Mouse (Mus musculus): ENCODE results near the gene Fpgs. TPM values are rescaled to one million over a fixed set of nuclear protein-coding genes. Genes with fewer than 3 reads are reported as not detected.

The Fpgs gene
- total and polyA plus RNA-seq, 3 experiments, result 40.0 to 73.9 TPM; not detected in 1

DNA sequence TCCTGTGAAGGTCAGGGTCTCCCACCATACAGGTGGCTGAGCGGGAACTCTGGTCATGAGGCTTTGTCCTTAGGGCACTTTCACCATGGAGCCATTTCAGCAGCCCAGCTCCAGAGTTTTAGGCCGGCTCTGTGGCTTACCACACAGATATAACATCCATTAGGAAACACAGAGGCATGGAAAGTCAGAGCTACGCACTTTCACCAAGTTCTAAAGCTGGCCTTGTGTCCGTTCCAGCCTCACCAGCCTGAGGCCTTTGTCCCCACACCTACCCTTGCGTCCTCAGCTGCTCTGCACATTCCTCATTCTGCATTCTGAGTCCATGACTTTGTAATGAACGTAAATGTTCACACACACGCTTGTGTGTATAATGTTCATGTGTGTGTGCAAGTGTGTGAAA, 1.1 kb upstream of the Fpgs start:
- peaks cover 6 to 12% of the 10 kb centered on the region in 2 experiments for H3K36me3 ChIP-seq (ENCODE audit: control insufficient read depth in 1 of 2, insufficient read depth in 2 of 2, low read length in 2 of 2)

DNA sequence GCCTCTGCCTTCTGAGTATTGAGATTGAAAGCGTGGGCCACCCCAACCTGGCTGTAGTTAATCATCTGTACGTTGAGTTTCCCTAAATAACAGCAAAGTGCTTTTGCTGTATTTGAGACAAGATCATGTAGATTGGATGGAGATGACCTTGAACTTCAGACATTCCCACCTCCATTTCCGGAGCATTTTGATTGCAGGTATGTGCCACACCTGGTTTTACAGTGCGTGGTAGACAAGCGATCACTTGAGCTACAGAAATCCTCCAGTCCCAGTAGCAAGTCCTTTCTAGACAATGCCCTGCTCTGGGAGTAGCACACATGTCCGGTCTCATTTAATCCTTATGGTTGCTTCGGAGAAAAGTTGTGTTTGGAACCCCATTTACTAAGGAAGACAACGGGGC, 899 bp downstream of the Fpgs start:
- H3K27ac ChIP-seq (ENCODE audit: control insufficient read depth, low read depth, low read length), result no peak overlapping the region
- H3K9ac ChIP-seq (ENCODE audit: control insufficient read depth, low read depth, low read length, poor library complexity, severe bottlenecking), result no peak overlapping the region
- H3K4me1 ChIP-seq (ENCODE audit: control insufficient read depth in 1 of 2, insufficient read depth in 2 of 2, low read length in 2 of 2), result no peaks in the 10 kb centered on the region
- peaks cover 0 to 9% of the 10 kb centered on the region in 2 experiments; a peak in 2 of 4 replicates for H3K36me3 ChIP-seq (ENCODE audit: control insufficient read depth in 1 of 2, insufficient read depth in 2 of 2, low read length in 2 of 2)
- no peak overlapping the region for H3K4me3 ChIP-seq (ENCODE audit: control insufficient read depth in 1 of 2, insufficient read depth in 1 of 2, low read depth in 2 of 2, low read length in 2 of 2)
- H3K27me3 ChIP-seq (ENCODE audit: control insufficient read depth in 1 of 2, insufficient read depth in 2 of 2, low read length in 2 of 2), result no peaks in the 10 kb centered on the region
- no peak for DNase-seq (ENCODE audit: low read depth, low spot score)
- peaks cover 1% of the 10 kb centered on the region for H3K79me2 ChIP-seq (ENCODE audit: control insufficient read depth, insufficient read depth, low read length, poor library complexity)
- H3K9me3 ChIP-seq (replicated peaks; ENCODE audit: insufficient read depth, low read length), result no peaks in the 10 kb centered on the region
- TF ChIP-seq MAZ (IDR thresholded peaks at IDR 0.05; ENCODE audit: low read depth, low read length) (no peak), ELF1 (IDR thresholded peaks at IDR 0.05; ENCODE audit: low read depth, low read length) (no peak), CHD1 (IDR thresholded peaks at IDR 0.05; ENCODE audit: low read depth, low read length) (no peak), NRF1 (IDR thresholded peaks at IDR 0.05; ENCODE audit: insufficient read depth, low read depth, low read length, poor library complexity, severe bottlenecking) (no peak), ETS1 (IDR thresholded peaks at IDR 0.05; ENCODE audit: low read depth, low read length) (no peak), MYC (IDR thresholded peaks at IDR 0.05; ENCODE audit: low read depth, low read length) (no peak), CHD2 (IDR thresholded peaks at IDR 0.05; ENCODE audit: low read length) (no peak), RCOR1 (IDR thresholded peaks at IDR 0.05; ENCODE audit: low read depth, low read length) (no peak), TBP (IDR thresholded peaks at IDR 0.05; ENCODE audit: low read depth, low read length) (no peak), HCFC1 (IDR thresholded peaks at IDR 0.05; ENCODE audit: low read depth, low read length) (no peak), USF2 (IDR thresholded peaks at IDR 0.05; ENCODE audit: borderline replicate concordance in 1 of 2, insufficient read depth in 1 of 2, low read depth in 1 of 2, low read length in 2 of 2) (no peak), E2F4 (IDR thresholded peaks at IDR 0.05; ENCODE audit: borderline replicate concordance, low read depth, low read length) (no peak), GABPA (IDR thresholded peaks at IDR 0.05; ENCODE audit: low read depth, low read length) (no peak), GATA1 (IDR thresholded peaks at IDR 0.05; ENCODE audit: low read depth, low read length) (no peak)

More for the DNA sequence above, 1.1 kb upstream of the Fpgs start:
- Histone ChIP-seq H3K4me1 (ENCODE audit: control insufficient read depth in 1 of 2, insufficient read depth in 2 of 2, low read length in 2 of 2) (peaks cover 1 to 4% of the 10 kb centered on the region in 2 experiments), H3K27me3 (ENCODE audit: control insufficient read depth in 1 of 2, insufficient read depth in 2 of 2, low read length in 2 of 2) (no peaks in the 10 kb centered on the region), H3K27ac (ENCODE audit: control insufficient read depth, low read depth, low read length) (no peak overlapping the region), H3K9ac (ENCODE audit: control insufficient read depth, low read depth, low read length, poor library complexity, severe bottlenecking) (no peak overlapping the region), H3K79me2 (ENCODE audit: control insufficient read depth, insufficient read depth, low read length, poor library complexity) (peaks cover 13% of the 10 kb centered on the region), H3K9me3 (replicated peaks; ENCODE audit: insufficient read depth, low read length) (no peaks in the 10 kb centered on the region), H3K4me3 (ENCODE audit: control insufficient read depth in 1 of 2, insufficient read depth in 1 of 2, low read depth in 2 of 2, low read length in 2 of 2) (no peak overlapping the region)
- no peak for DNase-seq (ENCODE audit: low read depth, low spot score)
- no peak for TF ChIP-seq TCF12 (IDR thresholded peaks at IDR 0.05; ENCODE audit: low read depth, low read length)
- no peak for TF ChIP-seq MYC (IDR thresholded peaks at IDR 0.05; ENCODE audit: low read depth, low read length)
- TF ChIP-seq EP300 (IDR thresholded peaks at IDR 0.05; ENCODE audit: low read depth in 1 of 2, low read length in 2 of 2), result no peak
- TF ChIP-seq ETS1 (IDR thresholded peaks at IDR 0.05; ENCODE audit: low read depth, low read length), result no peak
- TF ChIP-seq ZC3H11A (IDR thresholded peaks at IDR 0.05; ENCODE audit: low read depth, low read length), result no peak
- TF ChIP-seq UBTF (IDR thresholded peaks at IDR 0.05; ENCODE audit: borderline replicate concordance, insufficient read depth, low read depth, low read length), result no peak
- TF ChIP-seq MXI1 (IDR thresholded peaks at IDR 0.05; ENCODE audit: low read depth, low read length), result no peak
- TF ChIP-seq GATA1 (IDR thresholded peaks at IDR 0.05; ENCODE audit: low read depth, low read length), result no peak

Measured in MEL (cell line).